Mouse (Mus musculus) inflammation-experienced regulatory T-cells, adult 6 months (primary cell): ENCODE measurements around the gene Rnf186. TPM values are rescaled to one million over a fixed set of nuclear protein-coding genes. Genes with fewer than 3 reads are reported as not detected.

Source experiments
- ATAC-seq: one replicate; pipeline ENCODE4 v1.8.0; 2017
- polyA plus RNA-seq, 3 experiments: library from polyadenylated mRNA; unstranded; fragments of 100-300 nt; shearing (Covaris generic); gene quantifications; one replicate each; pipeline ENCODE4 v1.2.1; 2017

Gene Rnf186
- not detected for polyA plus RNA-seq

- ATAC-seq = no peak
Observed at GRCm38 (mm10) chr4:138966866-138967265, at the start of gene Rnf186. TSS of gene Rnf186 (plus strand) at chr4:138967112.

DNA sequence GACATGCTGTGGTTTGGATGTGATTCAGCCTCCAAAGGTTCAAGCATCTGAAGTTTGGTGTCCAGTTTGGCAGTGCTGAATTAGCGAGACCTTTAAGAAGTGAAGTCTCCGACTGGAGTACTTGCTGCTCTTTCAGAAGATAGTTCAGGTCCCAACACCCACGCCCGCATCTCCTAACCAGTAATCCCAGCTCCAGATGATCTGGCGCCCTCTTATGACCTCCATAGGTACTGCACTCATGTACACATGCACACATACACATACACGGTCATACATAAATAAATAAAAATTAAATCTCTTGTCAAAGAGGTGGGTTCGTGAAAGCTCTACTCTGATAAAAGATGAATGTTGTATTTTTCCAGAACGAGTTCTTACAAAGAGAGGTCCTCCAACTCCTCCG, 49.6 kb upstream of the Rnf186 start:
- ATAC-seq = no peak

GRCm38 (mm10) chr4:138921254-138922130, 45.4 kb upstream of the Rnf186 start:
- no peak for ATAC-seq

- peak; percentile 96 for ATAC-seq
Observed at GRCm38 (mm10) chr4:138922131-138922459, 44.8 kb upstream of the Rnf186 start.

GRCm38 (mm10) chr4:138925561-138925960, 41.4 kb upstream of the Rnf186 start:
- ATAC-seq = no peak

DNA sequence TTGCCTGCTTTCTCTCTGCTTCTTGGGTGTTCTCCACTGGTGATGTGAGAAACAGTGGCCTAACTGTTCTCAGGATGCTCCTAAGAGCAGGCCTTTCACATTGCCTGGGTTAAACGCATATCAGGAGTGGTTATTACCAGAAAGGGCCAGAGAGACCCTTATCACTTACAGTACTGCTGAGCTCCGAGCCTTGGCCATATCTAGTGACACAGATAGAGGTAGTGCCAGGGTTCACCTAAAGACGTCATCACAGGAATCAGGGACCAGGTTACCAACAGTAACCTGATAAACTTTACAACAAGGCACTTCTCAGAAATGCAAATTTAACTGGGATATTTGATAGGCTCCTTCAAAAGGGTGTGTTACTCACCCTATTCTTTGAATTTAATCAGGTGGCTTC, 33.0 kb upstream of the Rnf186 start:
- no peak for ATAC-seq

DNA sequence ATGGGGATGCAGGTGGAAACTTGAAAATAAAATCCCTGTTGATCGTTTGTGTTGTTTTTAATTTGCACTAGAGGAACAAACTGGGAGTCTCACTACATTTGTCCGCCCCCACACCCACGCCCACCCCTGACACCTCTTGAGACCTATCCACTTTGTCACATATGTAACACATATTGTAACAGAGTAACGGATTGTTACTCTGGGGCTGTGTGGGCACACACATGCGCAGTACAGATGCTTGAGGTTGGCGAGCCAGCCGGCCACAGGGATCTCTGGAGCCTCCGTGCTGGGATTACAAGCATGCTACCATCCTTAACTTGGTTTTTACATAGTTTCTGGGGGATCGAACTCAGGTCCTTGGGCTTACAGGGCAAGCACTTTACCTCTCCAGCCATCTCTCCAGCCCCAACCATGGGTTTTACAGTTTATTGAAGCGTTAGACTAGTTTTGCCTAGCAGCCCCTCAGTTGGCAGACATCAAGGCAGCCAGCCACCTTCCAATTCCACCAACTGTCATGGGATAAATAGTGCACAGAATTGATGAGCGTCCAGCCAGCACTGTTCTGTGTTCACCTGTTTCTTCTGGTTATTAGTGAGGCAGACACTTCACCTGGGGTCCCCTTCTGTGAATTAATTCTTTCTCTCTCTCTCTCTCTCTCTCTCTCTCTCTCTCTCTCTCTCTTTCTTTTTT, 32.3 kb upstream of the Rnf186 start:
- ATAC-seq = no peak

DNA sequence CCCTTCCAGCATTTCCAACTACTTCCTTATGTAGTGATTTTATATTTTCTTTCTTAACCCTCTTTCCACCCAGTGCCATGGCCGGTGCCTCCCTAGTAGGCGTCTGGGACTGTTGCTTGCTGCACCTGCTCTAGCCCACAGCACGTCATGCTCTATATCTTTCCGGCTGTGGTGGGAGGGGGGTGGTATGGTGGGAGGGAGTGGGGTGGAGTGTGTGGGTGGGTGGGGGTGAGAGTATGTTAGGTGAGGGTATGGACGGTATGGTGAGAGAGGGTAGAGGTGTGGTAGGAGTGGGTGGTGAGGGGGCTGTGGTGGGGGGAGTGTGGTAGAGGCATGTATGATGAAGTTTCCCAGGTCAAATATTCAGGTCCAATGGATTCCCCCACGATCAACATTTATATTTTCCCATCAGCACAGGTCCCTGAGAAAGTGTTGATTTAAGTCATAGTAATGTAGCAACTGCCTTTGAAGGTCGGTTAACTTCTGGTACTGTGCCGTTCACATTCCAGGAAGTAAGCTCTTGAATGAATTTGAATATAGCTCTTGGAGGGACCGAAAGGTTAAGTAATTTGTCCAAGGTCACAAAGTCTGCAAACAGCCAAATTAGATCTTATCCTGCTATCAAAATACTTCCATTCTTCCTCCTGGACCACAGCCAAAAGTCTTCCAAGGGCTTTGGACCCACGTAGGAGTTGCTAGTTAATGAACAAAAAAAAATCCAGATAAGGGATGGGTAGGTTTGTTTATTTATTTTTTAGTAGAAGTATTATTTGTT, 28.2 kb upstream of the Rnf186 start:
- no peak for ATAC-seq

- no peak for ATAC-seq
Observed at GRCm38 (mm10) chr4:138939481-138939880, 27.4 kb upstream of the Rnf186 start.

GRCm38 (mm10) chr4:138941401-138941800, 25.5 kb upstream of the Rnf186 start:
- no peak for ATAC-seq

DNA sequence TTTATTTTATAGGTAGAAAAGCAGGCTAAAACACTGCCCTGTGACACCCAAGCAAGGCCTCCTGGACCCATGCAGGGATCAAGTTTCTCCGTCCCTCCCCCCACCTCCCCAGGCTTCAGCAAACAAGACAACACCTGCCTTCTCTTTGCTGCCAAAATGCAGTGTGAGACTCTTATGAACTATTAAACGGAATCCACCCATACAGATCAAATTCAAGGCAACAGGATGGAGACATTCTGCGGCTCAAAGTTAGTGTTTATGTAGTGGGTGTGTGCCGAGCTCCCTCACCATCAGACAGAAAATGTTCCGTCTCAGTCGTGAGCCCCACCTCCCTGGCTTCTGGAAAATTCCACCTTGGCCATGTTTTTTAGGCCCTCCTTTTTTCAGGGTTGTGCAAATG, 24.9 kb upstream of the Rnf186 start:
- no peak for ATAC-seq

- ATAC-seq = peak; percentile 99
Observed at GRCm38 (mm10) chr4:138943730-138944129, 23.2 kb upstream of the Rnf186 start.

- ATAC-seq = no peak
Observed at GRCm38 (mm10) chr4:138948257-138948656, 18.7 kb upstream of the Rnf186 start.

DNA sequence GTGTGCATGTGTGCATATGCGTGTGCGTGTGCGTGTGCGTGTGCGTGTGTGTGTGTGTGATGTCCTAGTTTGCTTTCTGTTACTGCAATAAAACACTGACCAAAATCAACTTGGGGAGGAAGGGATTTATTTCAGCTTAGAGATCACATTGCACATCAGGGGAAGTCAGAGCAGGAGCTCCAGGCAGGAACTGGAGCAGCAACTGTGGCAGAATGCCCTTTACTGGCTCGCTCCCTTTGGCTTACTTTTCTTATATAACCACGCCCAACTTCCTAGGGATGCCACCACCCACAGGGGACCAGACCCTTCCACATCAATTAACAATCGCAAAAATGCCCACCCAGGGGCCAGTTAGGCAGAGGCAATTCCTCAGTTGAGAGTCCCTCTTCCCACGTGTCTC, 8.3 kb upstream of the Rnf186 start:
- no peak for ATAC-seq

DNA sequence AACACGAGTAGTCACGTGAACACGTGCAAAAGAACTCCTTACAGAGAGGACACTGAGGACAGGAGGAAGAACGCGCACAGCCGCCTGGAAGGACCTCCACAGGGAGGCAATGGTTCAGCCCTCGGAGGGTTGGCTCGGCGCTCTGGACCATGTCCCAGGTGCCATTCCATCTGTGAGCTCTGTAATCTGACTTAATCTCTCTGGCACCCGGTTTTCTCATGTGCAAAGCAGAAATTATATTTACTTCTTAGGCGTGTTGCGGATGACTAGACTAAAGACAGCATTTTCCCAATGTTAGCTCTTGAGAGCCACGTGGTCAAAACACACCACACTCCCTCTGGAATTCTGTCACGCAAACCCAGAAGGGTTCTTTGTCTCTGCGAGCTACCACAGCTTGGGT, 7.8 kb upstream of the Rnf186 start:
- ATAC-seq = no peak

- ATAC-seq = no peak
Observed at GRCm38 (mm10) chr4:138959926-138960325, 7.0 kb upstream of the Rnf186 start.

GRCm38 (mm10) chr4:138962719-138963118, 4.2 kb upstream of the Rnf186 start:
- ATAC-seq = peak; percentile 65

DNA sequence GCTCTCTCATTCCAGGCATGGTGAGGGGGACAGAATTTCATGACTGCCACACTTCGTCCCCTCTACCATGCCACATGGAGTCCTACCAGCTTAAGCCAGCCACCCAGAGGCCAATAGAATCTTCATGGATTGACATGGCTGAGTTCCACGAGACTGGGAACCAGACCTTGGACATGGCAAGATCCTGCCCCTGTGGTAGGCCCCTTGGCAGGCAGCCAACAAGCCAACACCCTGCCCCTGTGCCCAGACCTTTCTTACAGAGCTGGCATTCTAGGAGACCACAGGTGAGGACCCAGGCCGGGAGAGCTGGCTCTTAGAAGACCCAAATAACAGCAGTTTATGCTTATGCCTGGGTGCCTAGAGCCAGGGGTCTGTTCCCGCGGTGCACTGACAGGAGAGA, 1.0 kb upstream of the Rnf186 start:
- ATAC-seq = no peak

DNA sequence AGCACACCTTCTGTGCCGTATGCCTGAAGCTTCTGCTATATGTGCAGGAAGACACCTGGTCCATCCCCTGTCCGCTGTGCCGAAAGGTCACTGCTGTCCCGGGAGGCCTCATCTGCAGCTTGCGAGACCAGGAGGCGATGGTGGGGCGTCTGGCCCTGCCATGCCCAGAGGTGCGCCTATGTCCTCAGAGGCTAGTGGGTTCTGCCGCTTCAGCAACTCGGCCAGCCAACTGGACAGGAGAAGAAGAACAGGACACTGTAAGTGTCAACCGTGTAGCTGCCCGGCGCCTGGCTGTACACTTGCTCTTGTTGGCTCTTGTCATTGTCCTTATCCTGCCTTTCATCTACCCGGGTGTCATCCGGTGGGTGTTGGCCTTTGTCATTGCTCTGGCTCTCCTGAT, 573 bp downstream of the Rnf186 start:
- ATAC-seq = no peak

DNA sequence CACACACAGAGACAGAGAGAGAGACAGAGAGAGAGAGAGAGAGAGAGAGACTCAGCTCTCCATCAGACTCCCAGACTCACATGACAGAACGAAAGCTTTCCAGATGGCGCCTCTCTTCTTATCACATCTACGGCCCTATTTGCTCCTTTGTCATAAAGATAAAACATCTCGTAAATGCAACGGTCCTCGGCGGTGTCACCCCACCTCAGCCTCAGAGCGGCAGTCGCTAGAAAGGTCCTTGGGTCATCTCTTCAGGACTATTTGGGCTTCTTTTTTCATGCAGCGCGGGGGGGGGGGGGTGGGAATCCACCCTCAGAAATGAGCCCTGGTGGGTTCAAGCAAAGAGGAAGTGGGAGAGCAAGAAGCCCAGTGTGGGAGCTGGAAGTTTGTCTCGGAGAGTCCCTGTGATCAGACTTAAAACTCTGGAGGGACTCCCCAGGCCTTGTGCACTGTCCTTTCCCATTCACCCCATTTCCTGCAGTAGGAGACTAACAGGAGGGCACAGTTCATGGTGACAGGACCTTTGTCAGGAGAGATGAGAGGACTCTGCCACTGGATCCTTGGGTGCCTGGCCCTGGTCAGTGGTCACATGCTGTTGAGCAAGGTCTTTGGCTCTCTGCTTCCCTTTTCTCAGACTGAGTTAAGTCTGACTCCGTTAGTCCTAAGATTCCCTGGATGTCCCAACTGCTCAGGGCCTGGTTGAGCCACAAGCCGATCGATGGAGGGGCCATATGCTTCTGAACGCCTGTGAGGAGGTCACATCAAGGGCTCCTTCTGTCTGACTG, 2.1 kb downstream of the Rnf186 start:
- no peak for ATAC-seq

DNA sequence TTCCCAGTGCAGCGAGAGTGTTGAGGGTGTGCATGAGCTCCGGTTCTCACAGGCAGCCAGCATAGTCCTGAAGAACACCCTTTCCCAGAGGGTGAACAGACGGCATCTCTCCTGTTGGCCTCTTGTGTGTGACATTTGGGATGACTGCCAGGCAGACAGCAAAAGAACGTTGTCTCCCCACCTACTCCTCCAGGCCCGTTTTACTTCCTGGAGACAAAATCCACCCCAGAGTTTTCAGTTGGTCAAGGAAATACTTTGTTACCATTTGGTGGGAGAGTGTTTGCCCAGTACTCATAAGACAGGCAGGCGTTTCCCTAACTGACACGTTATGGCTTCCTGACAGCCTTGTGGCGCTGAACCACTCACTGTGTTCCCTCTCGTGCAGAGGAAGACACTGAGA, 2.8 kb downstream of the Rnf186 start:
- no peak for ATAC-seq

- no peak for ATAC-seq
Observed at GRCm38 (mm10) chr4:138971371-138971770, 4.5 kb downstream of the Rnf186 start.
